Mouse (Mus musculus) kidney, adult 18-20 months (tissue): ENCODE results near the gene Ccdc71.

Experiments used
- DNase-seq: peaks from one replicate; pipeline ENCODE4 v3.0.0; 2021

Gene Ccdc71

DNA sequence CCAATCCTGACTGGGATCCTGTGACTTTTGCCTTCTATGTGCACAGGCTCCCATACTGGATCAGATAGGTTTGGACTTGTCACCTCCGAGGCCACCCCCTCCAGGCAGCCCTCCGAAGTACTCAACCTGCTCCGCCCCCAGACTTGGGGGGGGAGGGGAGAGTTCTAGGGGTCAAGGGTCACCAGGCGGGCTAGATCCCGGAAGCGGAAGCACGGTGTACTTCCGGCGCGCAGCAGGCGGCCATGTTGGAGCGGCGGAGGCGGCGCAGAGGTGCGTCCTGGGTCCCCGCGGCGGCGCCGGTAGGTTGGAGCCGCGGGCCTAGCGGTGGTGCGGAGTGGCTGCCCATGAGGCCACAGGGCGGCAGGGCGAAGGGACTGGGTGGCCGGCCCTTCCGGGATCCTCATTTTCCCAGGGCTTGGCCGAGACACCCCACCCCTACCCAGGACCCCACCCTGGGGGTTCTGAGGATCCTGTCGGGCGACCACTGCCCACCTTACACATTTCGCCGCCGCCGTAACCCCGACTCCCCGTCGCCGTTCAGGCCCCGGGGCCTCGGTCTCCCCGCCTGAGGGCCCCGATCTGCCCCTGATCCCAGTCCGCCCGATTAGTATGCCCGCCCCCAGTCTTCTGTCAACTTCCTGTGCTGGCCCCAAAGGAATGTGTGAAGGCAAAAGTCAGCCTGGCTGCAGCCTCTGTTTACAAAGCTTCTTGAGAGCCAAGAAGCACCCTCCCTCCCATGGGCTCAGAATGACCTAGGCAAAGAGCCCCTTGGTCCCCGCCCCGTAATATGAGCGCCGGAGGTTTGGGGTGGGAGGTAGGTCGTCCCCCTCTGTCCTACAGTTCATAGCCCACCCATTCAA is at the start of gene Ccdc71:
Gene Ccdc71 (plus strand): TSS at position 209 of the 860 bp plus-strand sequence.
- peak; percentile 88 for DNase-seq

DNA sequence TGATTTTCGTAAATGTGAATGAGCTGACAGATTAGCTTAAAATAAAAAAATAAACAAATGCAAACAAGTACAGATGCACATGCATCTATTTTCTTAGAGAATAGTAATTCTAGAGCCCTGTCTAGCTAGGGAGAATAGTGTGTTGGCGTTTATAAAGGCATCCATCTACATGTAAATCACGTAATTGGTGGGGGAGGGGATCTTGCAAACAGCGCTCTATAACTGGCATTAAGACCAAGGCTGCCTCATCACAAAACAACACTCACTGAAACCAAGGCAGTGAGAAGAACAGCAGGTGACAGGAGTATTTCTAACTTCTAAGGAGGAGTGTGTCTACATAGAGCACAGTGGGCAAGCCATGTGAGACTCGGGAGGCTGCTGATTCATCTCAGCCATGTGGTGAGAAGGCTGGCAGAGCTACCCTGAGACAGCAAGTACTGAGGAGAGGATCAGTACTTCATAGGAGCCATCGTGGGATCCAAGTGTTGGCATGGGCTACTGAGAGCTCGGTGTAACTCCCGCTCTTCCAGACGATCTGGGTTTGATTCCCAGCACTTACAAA is 48.9 kb upstream of the Ccdc71 start:
- DNase-seq = no peak

DNA sequence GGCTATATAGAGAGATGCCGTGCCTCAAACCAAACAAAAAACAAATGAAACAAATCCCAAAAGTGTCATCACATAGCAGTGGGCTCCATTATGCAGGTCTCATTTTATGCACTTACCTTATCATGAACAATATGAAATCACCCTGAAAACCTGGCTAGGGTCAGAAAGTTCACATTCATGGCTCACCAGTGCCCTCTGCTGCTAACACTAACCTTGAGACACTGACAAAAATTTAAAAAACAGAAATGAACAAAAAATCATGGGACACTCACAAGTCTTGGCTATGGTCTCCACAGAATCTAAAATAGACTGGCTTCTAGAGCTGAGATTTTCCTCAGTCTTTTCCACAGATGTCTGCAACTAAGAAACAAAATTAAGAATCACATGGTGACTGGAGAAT is 48.1 kb upstream of the Ccdc71 start:
- DNase-seq = peak; percentile 51

DNA sequence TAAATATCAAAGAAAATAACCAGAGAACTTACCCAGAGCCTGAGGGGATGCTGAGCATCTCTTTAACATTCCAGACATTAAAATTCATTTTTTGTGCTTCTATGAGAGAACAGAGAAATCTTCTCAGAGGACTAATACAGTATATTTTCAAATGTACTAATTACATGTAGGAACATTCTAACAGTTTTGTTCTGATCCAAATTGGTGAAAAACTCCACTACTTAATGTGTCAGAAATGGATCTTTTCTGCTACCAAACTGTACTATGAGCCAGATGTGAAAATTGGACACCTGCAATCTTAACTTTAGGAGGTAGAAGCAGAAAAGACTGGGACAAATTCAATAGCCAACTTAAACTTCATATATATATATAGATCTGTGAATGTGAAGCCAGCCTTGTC is 31.9 kb upstream of the Ccdc71 start, which contains the start of gene Ccdc36:
Gene Ccdc36 (minus strand): TSS at position 101 of the 400 bp plus-strand sequence.
- DNase-seq = no peak

- no peak for DNase-seq
These were observed 28.8 kb upstream of the Ccdc71 start for GRCm38 (mm10) chr9:108431431-108432067.

- DNase-seq = no peak
These were observed 24.1 kb upstream of the Ccdc71 start, which contains the start of gene BC048562 for GRCm38 (mm10) chr9:108436182-108436581. TSS of gene BC048562 (plus strand) at chr9:108436482.

- no peak for DNase-seq
These were observed 21.2 kb upstream of the Ccdc71 start for GRCm38 (mm10) chr9:108439176-108439575.

DNA sequence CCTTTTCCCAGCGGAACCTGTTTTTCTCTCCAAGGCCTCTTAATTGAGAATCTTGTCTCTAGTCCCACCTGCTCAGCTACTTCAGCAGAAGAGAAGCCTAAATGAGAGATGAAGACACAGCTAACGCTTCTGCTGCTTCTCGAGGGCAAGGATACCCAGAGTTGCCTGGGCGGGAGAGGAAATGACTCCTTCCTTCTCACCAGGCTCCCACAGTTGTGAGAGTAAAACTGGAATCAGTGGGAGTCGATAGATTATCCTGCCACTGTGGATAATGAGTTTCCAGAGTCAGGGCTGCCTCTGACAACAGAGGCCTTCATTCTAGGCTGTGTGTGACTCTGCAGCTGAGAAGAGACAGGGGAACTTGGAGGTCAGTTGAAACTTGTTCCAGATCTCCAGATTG is 19.8 kb upstream of the Ccdc71 start:
- DNase-seq = no peak

DNA sequence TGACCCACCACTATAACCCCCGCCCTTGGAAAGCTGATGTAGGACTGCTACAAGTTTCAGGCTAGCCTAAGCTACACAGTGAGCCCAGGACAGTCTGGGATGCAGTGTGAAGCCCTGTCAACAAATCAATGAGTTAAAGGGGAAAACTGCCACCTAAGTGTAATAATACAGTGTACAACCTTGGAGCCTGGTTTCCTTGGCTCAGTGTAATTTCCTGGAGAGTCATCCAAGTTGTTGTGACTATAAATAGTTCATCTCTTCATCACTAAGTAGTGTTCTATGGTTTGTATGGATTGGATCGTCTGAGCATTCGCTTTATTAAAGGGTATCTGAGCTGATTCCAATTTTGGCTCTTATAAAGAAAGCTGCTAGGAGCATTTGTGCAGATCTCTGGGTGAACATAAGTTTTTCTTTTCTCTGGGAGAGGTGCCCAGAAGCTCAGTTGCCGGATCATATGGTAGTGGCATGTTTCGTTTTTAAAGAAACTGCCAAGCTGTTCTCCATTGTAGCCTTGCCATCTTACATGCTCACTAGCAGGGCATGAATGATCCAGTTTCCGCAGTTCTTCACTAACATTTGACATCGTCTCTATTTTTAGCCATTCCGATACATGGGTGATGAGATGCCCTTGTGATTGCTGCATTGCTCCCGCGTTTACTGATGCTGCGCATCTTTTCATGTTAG is 18.9 kb upstream of the Ccdc71 start:
- no peak for DNase-seq

GRCm38 (mm10) chr9:108445125-108445524 is 15.2 kb upstream of the Ccdc71 start:
- DNase-seq = no peak

GRCm38 (mm10) chr9:108449860-108450259 is 10.5 kb upstream of the Ccdc71 start:
- no peak for DNase-seq

DNA sequence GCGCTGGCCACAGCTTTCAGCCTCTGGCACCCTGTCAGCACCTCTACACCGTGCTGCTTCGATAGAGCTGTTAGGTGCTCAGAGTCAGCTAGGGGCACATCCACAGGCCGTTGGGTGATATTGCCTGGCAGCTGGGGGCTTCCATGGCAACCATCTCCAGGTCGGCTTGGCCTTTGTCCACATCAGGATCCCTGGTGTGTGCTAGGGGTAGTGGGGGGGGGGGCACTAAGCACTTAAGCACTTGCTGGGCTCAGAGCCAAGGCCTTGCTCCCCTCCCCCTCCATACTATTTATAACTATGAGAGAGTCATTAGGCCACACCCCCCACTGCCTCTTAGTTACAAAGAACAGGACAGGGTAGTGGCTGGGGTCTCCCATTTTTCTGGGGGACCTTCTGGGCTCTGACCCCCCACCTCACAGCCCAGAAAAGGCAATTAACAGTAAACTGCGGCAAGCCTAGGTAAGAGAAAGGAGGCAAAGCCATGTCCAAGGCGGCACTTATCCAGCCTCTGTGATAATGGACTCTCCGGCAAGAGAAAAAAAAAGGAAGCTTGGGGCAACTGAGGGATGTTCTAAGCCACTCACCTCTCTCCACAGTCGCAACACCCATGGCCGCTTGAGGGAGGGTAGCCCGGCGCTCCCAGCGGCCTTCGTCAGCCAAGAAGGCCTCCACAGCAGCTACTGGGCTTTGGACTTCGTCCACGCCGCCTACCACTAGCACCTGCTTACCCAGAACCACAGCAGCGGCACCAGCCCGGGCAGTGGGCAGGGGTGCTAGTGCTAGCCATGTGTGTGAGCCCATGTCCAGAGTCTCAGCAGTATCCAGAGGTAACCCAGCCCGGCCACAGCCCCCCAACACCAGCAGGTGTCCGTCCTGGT is 9.8 kb upstream of the Ccdc71 start:
- no peak for DNase-seq

GRCm38 (mm10) chr9:108451170-108451493 is 9.2 kb upstream of the Ccdc71 start:
- DNase-seq = no peak

DNA sequence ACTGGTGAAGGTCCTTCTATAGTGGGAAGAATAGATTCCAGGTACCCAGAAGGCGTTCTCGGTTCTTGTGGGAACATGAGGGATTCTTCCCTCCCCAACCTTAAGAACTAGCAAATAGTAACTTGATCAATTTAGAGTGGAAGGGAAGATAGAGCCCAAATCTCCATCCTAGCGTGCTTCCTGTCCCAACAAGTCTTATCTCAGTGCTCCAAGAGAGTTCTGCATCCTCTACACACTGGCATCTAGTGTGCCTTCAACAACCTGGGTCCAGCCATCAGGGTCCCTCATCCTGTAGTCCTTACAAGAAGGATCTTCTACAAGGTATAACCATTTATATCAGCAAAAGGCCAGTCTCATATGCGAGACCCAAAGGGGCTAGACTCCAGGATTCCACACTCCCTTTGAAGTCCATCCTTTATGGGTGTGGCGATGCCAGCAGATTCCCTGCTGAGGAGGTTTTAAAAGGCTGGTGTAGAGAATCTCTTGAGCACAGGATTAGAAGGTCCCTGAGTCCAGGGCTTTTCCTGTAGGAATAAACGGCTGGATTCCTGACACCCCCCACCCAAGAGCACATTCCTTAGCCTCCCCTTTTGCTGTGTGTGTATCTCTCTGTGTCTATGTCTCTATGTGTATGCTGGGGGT is 8.7 kb upstream of the Ccdc71 start:
- DNase-seq = no peak

DNA sequence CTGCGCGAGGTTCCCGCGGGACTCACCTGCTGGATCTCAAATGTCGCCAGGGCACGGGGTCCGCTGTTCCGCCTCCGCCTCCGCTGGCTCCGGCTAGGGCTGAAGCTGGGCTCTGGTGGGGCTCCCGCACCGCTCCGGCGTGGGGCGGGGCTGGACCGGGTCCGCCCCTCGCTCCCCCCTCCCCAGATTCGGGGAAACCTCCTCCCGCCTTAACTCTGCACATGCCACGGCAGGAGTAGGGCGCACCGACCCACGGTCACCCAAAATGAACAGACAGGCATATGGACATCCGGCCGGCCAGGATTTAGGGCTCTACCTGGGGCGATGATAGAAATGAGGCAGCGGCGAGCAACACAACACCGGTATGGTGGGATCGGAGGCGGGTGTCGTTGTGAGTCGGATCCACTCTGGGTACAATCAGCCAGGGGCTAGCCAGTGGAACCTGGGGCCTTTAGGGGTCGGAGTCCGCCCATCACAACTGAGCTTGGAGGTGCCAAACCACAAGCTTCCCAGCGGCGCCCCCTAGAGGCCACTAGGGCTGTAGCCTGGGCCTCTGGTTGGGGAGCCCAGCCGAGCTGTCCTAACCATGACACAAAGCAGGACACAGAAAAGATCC is 7.9 kb upstream of the Ccdc71 start:
- DNase-seq = peak; percentile 85

- no peak for DNase-seq
These were observed 7.4 kb upstream of the Ccdc71 start for GRCm38 (mm10) chr9:108452911-108453310.

DNA sequence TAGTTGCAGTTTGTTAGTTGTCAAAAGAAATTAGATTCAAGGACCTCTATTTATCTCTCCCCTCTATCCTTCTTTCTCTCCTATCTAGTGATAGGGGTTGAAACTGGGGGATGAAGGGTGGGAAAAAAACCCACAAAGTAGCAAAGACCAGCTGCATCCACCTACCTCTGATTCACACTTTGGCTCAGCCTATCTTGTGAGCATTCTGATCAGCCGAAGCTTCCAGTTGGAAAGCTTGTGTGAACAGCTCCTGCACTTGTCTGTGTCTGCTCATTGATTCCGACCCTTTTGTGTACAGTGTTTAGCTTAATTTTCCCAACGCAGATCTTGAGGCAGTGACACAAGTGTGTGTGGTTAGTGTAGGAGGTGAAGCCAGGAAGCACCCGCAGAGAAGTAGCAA is 6.9 kb upstream of the Ccdc71 start:
- no peak for DNase-seq

DNA sequence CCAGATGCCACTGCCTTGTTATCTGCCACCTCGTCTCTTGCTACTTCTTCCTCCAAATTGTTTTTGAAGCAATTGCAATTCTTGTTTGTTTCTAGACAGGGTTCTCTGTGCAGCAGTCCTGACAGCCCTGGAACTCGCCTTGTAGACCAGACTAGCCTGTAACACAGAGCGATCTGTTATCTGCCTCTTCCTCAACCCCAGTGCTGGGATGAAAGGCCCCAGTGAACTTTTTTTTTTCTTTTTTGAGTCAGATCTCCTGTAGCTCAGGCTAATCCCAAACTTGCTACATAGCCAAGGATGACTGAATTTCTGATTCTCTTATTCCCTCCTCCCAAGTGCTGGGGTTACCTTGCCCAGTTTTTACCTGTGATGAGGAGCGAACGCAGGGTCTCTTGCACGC is 5.9 kb upstream of the Ccdc71 start:
- DNase-seq = no peak

DNA sequence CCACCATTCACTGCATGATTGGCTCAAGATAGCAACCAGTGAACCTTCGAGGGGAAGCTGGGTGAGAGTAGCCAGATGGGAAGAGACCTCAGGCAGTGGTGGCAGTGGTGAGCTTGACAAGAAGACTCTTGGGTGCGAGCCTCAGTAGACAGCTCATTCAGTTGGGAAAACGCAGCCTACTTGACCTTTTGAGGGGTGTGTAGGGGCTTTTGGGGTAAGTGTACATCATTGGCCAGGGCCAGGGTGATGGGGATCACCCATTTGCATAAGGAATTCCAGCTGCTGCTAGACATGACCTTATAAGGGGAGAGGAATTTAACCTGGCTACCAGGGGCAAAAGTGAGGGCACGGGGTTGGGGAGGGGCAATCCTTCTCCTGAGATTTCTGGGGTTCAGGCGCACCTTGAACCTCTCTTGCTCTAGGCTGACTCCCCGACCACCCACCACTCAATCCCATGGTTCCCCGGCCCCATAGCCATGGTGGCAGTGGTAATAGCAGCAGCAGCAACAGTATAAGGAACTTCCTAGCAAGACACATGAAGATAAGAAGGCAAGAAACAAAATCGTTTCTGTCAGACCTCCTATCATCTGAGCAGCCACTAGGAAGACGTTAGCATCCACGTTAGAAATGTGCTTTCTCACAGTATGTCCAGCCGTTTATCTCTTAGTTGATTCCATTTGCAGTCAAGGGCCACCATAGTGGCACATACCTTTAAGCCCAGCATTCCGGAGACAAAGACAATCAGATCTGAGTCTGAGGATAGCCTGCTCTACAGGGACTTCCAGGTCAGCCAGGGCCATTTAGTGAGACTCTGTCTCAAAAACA is 4.4 kb upstream of the Ccdc71 start:
- no peak for DNase-seq

GRCm38 (mm10) chr9:108456953-108457352 is 3.4 kb upstream of the Ccdc71 start:
- DNase-seq = no peak

- no peak for DNase-seq
These were observed 398 bp upstream of the Ccdc71 start for GRCm38 (mm10) chr9:108459939-108460318.
